Mouse (Mus musculus) right cerebral cortex, postnatal 14 days (tissue): ENCODE results near the gene Il13ra1.

Source experiments
- DNase-seq: peaks from one replicate; pipeline ENCODE4 v3.0.0; 2022

Gene Il13ra1

DNA sequence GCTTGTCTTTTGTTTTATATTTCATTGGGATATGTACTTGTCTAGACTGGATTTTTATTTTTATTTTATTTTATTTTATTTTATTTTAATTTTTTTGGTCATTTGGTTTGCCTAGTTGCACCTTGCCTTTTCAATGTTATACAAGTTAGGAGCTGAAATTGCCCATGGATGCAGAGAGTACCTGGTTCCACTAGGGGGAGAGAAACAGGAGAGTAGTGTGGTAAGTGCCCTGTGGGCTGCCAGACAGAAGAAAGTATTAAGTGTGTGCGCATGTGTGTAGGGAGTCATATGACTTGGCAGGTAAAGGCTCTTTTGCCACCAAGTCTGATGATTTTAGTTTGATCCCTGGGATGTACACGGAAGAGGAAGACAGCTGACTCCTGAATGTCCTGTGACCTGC is 97.6 kb downstream of the Il13ra1 start:
- no peak for DNase-seq

DNA sequence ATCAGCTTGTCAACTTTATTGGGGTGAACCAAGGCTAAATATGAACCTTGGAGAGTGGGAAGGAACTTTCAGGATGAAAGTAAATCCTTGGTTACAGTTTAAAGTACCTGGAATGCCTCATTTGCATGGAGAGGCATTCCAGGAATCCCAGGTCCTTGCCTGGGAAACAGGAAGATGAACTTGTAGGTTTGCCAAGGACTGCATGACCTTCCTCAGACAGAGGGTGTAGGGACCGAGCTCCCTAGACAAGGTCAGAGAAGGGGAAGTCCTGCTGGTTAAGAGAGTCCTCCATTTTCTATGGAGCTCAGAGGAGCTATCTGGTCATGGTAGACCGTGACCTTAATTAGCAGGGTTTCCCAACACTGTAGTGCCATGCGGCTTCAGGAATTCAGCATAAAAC is 99.3 kb downstream of the Il13ra1 start:
- no peak for DNase-seq
